Mouse (Mus musculus) liver, adult 2 months (tissue): ENCODE data around the gene Prdx2.

ENCODE experiments used
- CTCF ChIP-seq: fragments of 200-500 bp; IDR thresholded peaks from 2 replicates; pipeline ENCODE4 v1.5.1; 2011; ENCODE audit warnings: low read depth, low read length, control low read depth
- POLR2A ChIP-seq: fragments of 200-500 bp; IDR thresholded peaks from 2 replicates; pipeline ENCODE4 v1.6.1; 2011; ENCODE audit warnings: low read length, control low read depth; ENCODE audit not compliant: insufficient read depth; ENCODE audit errors: extremely low read depth

- no peak for TF ChIP-seq POLR2A
- TF ChIP-seq CTCF = no peak
These were observed 17.1 kb downstream of the Prdx2 start for GRCm38 (mm10) chr8:84986379-84986945.
